Mouse (Mus musculus): ENCODE results near the gene Psmd3. TPM values are rescaled to one million over a fixed set of nuclear protein-coding genes. Genes with fewer than 3 reads are reported as not detected.
A peak's percentile ranks its signal among the peaks of the same experiment; 100 is the strongest.

Gene Psmd3
- polyA plus RNA-seq, 1 experiment from 2014 or later = 169 TPM

DNA sequence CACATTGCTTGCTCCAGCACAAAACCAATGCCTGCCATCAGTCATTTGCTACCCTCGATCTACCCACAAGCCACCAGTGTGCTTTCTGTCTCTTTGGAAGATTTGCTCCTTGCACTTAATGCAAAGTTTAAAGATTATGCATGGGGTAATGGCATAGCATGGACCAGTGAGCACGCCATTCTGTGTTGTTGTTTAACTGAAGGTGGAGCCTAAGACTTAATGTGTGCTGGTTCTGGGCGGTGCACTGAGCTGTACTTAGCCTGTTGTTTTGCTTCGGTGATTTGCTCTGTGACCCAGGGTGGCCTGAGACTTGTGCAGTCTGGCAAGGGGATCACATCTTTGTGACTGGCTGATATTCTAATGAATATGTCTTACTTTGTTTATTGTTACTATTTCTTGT is 4.6 kb downstream of the Psmd3 start:
- Histone ChIP-seq H3K4me2 (no peak overlapping the region), H3K36me3 (ENCODE audit: insufficient read depth) (peaks cover 66% of the 10 kb centered on the region), H3K9ac (no peak overlapping the region), H3K27me3 (ENCODE audit: insufficient read depth, low read length) (no peaks in the 10 kb centered on the region), H3K27ac (ENCODE audit: low read depth) (no peak overlapping the region), H3K4me3 (ENCODE audit: low read depth, low read length) (no peak overlapping the region), H3K9me3 (ENCODE audit: low read depth, low read length) (no peaks in the 10 kb centered on the region), H3K4me1 (ENCODE audit: insufficient read depth) (0 out of 2 replicates have a peak, but pooled peaks cover 3% of the 10 kb centered on the region)
- ATAC-seq (ENCODE audit: insufficient read depth) (no peak), DNase-seq (no peak)
- no peak for TF ChIP-seq CTCF (IDR thresholded peaks at IDR 0.05; ENCODE audit: low read depth)
- WGBS = 83% methylated on average over 4 of the region's 4 CpGs

DNA sequence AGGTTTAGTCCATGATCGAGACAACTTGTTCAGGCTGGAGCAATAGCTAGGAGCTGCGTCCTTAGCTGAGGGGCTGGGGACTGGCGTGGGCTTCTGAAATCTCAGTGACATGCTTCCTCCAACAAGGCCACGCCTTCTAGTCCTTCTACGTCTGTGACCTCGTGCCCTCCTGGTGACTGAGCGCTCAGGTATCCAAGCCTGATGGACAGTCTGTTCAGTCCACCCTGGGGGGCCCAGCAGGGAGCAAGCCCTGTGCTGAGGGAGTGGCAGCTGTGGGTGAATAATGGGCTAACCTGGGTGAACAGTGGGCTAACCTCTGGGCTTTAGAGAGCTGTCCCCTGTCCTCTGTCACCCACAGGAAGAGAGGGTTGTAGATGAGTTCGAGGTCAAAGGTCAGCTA is 5.7 kb downstream of the Psmd3 start:
- Histone ChIP-seq H3K4me2 (no peak overlapping the region), H3K4me1 (ENCODE audit: insufficient read depth) (0 out of 2 replicates have a peak, but pooled peaks cover 3% of the 10 kb centered on the region), H3K36me3 (ENCODE audit: insufficient read depth) (peaks cover 76% of the 10 kb centered on the region), H3K4me3 (ENCODE audit: low read depth, low read length) (no peak overlapping the region), H3K27me3 (ENCODE audit: insufficient read depth, low read length) (no peaks in the 10 kb centered on the region), H3K27ac (ENCODE audit: low read depth) (no peak overlapping the region), H3K9ac (no peak overlapping the region), H3K9me3 (ENCODE audit: low read depth, low read length) (no peaks in the 10 kb centered on the region)
- WGBS = 77% methylated on average over 8 of the region's 8 CpGs
- ATAC-seq (ENCODE audit: insufficient read depth) = no peak
- no peak for DNase-seq
- no peak for TF ChIP-seq CTCF (IDR thresholded peaks at IDR 0.05; ENCODE audit: low read depth)

DNA sequence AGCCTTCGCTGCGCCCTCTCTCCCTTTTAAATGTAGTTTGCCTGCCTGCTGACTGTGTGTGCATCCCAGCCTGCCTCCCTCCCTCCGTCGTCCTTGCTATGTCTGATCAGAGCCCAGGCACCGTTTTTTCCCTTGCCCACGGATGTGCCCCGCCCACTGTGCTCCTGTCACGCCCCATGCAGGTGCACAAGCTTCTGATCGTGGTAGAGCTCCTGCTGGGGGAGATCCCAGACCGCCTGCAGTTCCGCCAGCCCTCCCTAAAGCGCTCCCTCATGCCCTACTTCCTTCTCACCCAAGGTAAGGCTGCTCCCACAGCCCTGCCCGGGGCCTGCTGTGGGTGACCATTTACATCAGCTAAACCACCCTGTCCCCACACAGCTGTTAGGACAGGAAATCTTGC is 10.8 kb downstream of the Psmd3 start:
- Histone ChIP-seq H3K4me2 (no peak overlapping the region), H3K27ac (ENCODE audit: low read depth) (no peak overlapping the region), H3K4me3 (ENCODE audit: low read depth, low read length) (no peak overlapping the region), H3K9ac (no peak overlapping the region), H3K4me1 (ENCODE audit: insufficient read depth) (no peaks in the 10 kb centered on the region), H3K27me3 (ENCODE audit: insufficient read depth, low read length) (no peaks in the 10 kb centered on the region), H3K36me3 (ENCODE audit: insufficient read depth) (peaks cover 82% of the 10 kb centered on the region), H3K9me3 (ENCODE audit: low read depth, low read length) (no peaks in the 10 kb centered on the region)
- DNase-seq (no peak), ATAC-seq (ENCODE audit: insufficient read depth) (no peak)
- TF ChIP-seq CTCF (IDR thresholded peaks at IDR 0.05; ENCODE audit: low read depth) = no peak
- 72% methylated on average over 13 of the region's 13 CpGs for WGBS

DNA sequence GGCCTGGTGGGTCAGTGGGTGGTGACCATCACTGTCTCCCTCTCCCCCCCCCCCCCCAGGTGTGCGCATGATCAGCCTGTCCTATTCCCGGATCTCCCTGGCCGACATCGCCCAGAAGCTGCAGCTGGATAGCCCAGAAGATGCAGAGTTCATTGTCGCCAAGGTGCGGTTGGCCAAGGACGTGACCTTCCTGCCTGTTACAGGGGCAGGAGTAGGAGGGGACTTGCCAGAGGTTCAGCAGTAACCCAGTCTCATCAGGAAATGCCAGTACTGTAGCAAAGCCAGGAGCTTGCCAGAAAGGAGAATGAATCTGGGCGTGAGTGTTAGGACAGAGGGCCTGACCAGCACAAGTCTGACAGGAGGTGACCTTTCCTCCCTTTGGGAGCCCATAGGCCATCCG is 11.4 kb downstream of the Psmd3 start:
- no peak overlapping the region for H3K4me2 ChIP-seq
- WGBS = 88% methylated on average over 9 of the region's 9 CpGs
- no peak overlapping the region for H3K4me3 ChIP-seq (ENCODE audit: low read depth, low read length)
- H3K4me1 ChIP-seq (ENCODE audit: insufficient read depth) = no peaks in the 10 kb centered on the region
- no peak for ATAC-seq (ENCODE audit: insufficient read depth)
- no peak overlapping the region for H3K27ac ChIP-seq (ENCODE audit: low read depth)
- DNase-seq = no peak
- H3K27me3 ChIP-seq (ENCODE audit: insufficient read depth, low read length) = no peaks in the 10 kb centered on the region
- H3K36me3 ChIP-seq (ENCODE audit: insufficient read depth) = peaks cover 79% of the 10 kb centered on the region
- no peak overlapping the region for H3K9ac ChIP-seq
- no peaks in the 10 kb centered on the region for H3K9me3 ChIP-seq (ENCODE audit: low read depth, low read length)
- no peak for TF ChIP-seq CTCF (IDR thresholded peaks at IDR 0.05; ENCODE audit: low read depth)

DNA sequence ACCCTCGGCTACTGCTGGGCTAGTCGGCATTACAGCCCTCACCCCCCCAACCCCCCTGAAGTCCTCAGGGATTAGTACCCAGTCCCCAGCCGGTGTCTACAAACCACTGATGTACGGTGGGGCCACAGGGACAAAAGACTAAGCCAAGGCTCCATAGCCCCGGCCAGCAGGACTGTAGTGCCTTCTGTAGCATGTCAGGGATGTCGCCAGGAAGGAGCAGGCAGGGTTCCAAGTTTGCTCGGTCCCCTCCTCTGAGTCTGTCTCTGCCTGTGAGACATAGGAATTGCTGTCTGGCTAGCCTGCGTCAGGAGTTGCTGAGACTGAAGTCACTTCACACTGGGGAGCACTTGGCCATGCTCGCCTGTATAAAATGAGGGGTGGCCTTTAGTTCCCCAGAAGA is 11.9 kb downstream of the Psmd3 start:
- H3K4me3 ChIP-seq (ENCODE audit: low read depth, low read length) = no peak overlapping the region
- DNase-seq (peak; percentile 24), ATAC-seq (ENCODE audit: insufficient read depth) (no peak)
- H3K27me3 ChIP-seq (ENCODE audit: insufficient read depth, low read length) = no peaks in the 10 kb centered on the region
- no peaks in the 10 kb centered on the region for H3K9me3 ChIP-seq (ENCODE audit: low read depth, low read length)
- no peak overlapping the region for H3K4me2 ChIP-seq
- no peak overlapping the region for H3K27ac ChIP-seq (ENCODE audit: low read depth)
- peaks cover 75% of the 10 kb centered on the region for H3K36me3 ChIP-seq (ENCODE audit: insufficient read depth)
- 76% methylated on average over 9 of the region's 9 CpGs for WGBS
- no peak overlapping the region for H3K9ac ChIP-seq
- TF ChIP-seq CTCF (IDR thresholded peaks at IDR 0.05; ENCODE audit: low read depth) = no peak
- H3K4me1 ChIP-seq (ENCODE audit: insufficient read depth) = no peaks in the 10 kb centered on the region

DNA sequence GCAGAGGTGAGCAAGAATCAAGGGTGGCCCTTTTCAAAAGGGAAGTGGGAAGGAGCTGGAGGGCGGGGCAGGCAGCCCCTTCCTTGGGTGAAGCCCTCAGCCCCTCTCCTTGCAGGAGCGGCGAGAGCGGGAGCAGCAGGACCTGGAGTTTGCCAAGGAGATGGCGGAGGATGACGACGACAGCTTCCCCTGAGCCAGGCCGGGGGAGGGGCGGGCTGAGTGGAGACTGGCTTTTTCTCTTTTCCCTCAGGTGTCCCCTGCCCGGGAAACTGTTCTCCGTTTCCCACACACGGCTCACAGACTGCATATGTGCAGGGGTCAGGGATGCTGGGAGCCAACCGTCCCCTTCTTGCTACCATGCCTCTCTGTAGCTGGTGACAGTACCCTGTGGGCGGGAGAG is 13.1 kb downstream of the Psmd3 start:
- TF ChIP-seq CTCF (IDR thresholded peaks at IDR 0.05; ENCODE audit: low read depth) = no peak
- Histone ChIP-seq H3K4me2 (no peak overlapping the region), H3K4me3 (ENCODE audit: low read depth, low read length) (no peak overlapping the region), H3K27me3 (ENCODE audit: insufficient read depth, low read length) (no peaks in the 10 kb centered on the region), H3K27ac (ENCODE audit: low read depth) (no peak overlapping the region), H3K9me3 (ENCODE audit: low read depth, low read length) (no peaks in the 10 kb centered on the region), H3K36me3 (ENCODE audit: insufficient read depth) (peaks cover 64% of the 10 kb centered on the region), H3K9ac (no peak overlapping the region), H3K4me1 (ENCODE audit: insufficient read depth) (no peaks in the 10 kb centered on the region)
- ATAC-seq (ENCODE audit: insufficient read depth) = no peak
- DNase-seq = no peak
- 58% methylated on average over 14 of the region's 14 CpGs for WGBS

DNA sequence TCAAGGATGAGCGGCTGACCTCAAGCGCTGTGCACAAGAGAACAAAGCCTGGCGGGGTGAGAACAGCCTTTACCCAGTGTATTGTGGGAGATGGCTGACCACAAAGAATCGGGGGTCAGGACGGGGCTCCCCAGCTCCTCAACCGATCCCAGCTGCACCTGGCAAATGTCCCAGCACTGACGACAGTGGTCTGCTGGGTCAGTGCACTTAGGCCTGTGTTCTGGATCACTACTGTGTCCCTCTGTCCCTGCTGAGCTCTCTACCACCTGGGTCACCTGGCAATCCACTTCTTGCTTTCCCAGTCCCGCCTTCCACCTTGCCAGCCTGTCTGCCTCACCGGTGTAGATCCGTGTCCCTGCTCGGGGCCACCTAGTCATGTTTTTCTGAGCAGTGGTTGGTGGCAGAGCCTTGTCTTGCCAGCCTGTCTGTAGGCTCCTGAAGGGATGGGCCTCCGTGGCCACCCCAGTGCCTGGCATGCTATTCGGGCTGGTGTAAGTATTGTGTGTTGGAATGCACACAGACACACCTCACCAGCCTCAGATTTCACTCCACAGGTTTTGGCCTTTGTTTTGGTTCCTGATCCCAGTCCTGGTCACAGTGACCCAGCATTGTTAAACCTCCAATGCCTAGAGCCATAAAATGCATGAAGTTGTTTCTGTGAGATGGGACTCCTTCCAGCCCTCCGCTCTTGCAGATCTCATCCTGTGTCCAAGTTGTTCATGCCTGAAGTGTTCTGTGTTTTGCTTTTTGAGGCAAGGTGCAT is 14.3 kb downstream of the Psmd3 start:
- no peak overlapping the region for H3K4me2 ChIP-seq

More for the DNA sequence above, 14.3 kb downstream of the Psmd3 start:
- Histone ChIP-seq H3K4me1 (ENCODE audit: insufficient read depth) (no peaks in the 10 kb centered on the region), H3K9ac (no peak overlapping the region), H3K4me3 (ENCODE audit: low read depth, low read length) (no peak overlapping the region), H3K9me3 (ENCODE audit: low read depth, low read length) (no peaks in the 10 kb centered on the region), H3K36me3 (ENCODE audit: insufficient read depth) (peaks cover 52% of the 10 kb centered on the region), H3K27me3 (ENCODE audit: insufficient read depth, low read length) (no peaks in the 10 kb centered on the region), H3K27ac (ENCODE audit: low read depth) (no peak overlapping the region)
- no peak for TF ChIP-seq CTCF (IDR thresholded peaks at IDR 0.05; ENCODE audit: low read depth)
- 79% methylated on average over 14 of the region's 14 CpGs for WGBS
- DNase-seq = no peak
- ATAC-seq (ENCODE audit: insufficient read depth) = no peak
